Mouse (Mus musculus) CD4-positive, CD25-positive, alpha-beta regulatory T cell, adult 2 months (primary cell): Measurements from ENCODE around the gene Irf4.

ENCODE experiments used
- DNase-seq: peaks from one replicate; pipeline ENCODE4 v3.0.0-alpha.2; 2012; ENCODE audit warnings: low read depth, low spot score

Gene Irf4

DNA sequence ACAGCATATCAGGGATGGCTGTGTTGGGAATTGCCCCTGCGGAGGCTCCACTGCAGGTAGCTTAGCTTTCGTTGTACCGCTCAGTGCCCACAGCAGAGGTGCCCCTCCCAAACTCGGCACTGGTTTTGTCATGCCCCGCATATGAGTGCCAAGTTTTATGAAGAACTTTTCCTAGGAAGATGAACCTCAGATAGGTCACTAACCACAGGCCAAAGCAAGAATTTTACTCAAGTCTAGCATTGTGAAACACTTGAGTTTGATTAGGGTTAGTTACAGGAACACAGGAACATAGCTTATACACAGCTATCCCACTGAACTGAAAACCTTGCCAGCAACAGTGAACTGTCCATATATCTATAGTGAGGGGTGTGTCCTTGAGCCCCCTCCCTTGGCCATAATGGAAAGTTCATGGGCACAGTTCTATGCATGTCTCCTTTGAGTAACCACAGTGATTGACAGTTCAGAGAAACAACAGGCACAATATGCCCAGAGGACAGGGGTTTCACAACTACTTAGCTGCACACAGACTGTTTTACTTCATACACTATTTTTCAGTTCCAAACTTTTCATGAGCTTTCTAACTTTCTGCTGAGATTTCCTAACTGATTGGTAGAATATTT lies 53.4 kb downstream of the Irf4 start:
- no peak for DNase-seq

DNA sequence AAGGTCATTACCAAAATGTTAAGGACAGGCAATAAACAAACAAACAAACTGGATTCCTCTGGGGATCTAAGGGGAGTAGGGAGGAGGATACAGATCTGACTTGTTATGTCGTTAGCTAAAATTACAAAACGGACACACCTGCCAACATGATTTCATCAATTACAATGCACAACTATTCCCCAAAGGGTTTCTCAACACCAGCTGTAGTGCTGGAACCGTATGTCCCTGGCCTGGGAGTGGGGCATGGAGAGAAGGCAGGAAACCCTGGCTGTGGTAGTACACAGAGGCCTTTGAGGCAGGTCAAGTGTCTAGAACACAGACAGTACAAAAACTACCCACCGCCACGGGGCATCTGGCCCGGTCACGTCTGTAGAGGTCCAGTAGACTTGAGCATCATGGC lies 60.2 kb downstream of the Irf4 start:
- DNase-seq, result no peak

GRCm38 (mm10) chr13:30813464-30813863 lies 64.4 kb downstream of the Irf4 start:
- peak; percentile 38 for DNase-seq

DNA sequence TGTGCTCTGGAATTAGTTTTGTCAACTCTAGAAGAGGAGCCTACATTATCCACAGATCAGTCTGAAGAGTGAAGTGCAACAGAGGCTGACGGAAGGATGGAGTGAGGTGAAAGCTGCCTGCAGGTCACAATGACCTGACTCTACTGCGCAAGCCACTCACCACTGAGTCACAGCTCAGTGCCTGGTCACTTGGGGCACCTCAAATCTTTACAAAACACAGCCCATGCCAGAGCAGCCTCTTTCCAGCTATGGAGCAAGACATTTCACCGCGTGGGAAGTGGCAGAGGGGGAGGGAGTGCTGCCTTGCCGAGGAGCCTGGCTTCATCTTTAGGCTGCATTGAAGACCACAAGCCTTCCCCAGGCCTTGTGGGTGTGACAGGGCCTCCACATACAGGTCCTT lies 65.2 kb downstream of the Irf4 start:
- DNase-seq, result no peak
